Mouse (Mus musculus): Measurements from ENCODE around the gene Ubr4. TPM values are rescaled to one million over a fixed set of nuclear protein-coding genes. Genes with fewer than 3 reads are reported as not detected.

Ubr4 gene
- total RNA-seq, 1 experiment = 199 TPM

DNA sequence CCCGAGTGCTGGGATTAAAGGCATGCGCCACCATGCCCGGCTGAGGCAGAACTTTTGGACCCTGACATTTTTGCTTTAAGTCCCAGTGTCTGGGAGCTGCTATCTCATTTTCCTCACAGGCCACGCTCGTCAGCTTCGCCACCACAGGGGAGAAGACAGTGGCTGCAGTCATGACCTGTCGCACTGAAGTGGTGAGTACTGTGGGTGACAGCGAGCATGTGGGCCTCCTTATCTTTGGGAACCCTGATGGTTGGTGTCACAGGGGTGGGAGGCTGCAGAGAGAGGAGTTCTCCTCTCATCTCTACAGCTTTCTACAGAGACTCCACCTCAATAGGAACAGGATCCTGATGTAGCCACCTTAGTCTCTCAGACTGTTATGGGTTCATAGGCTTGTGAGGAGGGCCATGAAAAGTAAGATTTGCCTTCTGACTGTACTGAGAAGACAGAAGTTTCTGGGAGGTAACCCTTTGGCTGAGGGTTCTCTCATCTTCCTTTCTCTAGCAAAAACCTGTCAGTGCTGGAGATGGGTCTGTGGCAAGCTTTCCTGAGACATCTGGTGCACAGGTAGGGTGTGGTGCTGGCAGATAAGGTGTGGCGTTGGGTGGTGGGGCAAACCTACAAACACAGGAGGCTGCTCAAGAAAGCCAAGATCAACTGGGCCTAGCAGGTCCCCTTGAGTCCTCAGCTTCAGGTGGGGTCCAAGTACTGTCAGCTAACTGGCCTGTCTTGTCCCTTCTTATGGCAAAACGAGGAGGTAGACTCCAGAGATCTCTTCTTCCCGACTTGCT lies 8.5 kb downstream of the Ubr4 start:
- Histone ChIP-seq H3K9ac (ENCODE audit: insufficient read depth, low read depth, low read length, poor library complexity, severe bottlenecking) (no peak overlapping the region), H3K4me3 (ENCODE audit: insufficient read depth in 1 of 2, low read depth in 1 of 2, low read length in 2 of 2, poor library complexity in 1 of 2, severe bottlenecking in 1 of 2) (no peak overlapping the region), H3K4me1 (ENCODE audit: control insufficient read depth in 2 of 2, insufficient read depth in 2 of 2, low read length in 2 of 2, poor library complexity in 1 of 2) (no peaks in the 10 kb centered on the region), H3K36me3 (ENCODE audit: control insufficient read depth, insufficient read depth, low read length, poor library complexity, severe bottlenecking) (peaks cover 75% of the 10 kb centered on the region), H3K27ac (ENCODE audit: insufficient read depth, low read depth, low read length, poor library complexity, severe bottlenecking) (no peak overlapping the region), H3K9me3 (ENCODE audit: control insufficient read depth, insufficient read depth, low read depth, low read length) (no peaks in the 10 kb centered on the region)
- in situ Hi-C loops (cut with MboI; ENCODE audit: low sequenced_read_pairs in 2 of 2, unreplicated experiment in 2 of 2) = no loop called here
- no peak for DNase-seq (ENCODE audit: low read depth, low spot score)
- no peak for TF ChIP-seq MAFK (IDR thresholded peaks at IDR 0.05; ENCODE audit: insufficient read depth, low read depth, low read length)
- TF ChIP-seq CHD2 (IDR thresholded peaks at IDR 0.05; ENCODE audit: low read depth, low read length) = no peak
- TF ChIP-seq ZNF384 (IDR thresholded peaks at IDR 0.05; ENCODE audit: low read depth, low read length) = no peak
- TF ChIP-seq ZC3H11A (IDR thresholded peaks at IDR 0.05; ENCODE audit: borderline replicate concordance, low read depth, low read length) = no peak
- TF ChIP-seq HCFC1 (IDR thresholded peaks at IDR 0.05; ENCODE audit: borderline replicate concordance, insufficient read depth, low read length) = no peak

DNA sequence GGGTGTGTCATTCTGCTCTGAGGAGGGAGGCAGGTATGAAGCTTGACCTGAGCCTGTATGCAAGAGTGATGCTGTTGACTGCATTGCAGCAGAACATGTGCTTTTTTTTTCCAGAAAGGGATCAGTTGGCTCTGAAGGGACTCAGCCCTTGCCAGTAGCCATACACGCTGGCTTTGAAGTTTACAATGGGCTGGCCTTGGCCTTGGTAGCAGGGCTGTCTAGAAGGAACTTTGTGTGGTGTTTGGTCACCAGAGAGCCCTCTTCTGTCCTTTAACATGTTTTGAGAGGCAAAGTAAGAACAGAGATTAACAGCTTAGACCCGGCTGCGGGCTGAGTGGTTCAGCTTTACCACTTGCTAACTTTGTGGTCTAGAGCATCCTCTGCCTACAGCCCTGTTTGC lies 14.9 kb downstream of the Ubr4 start:
- Histone ChIP-seq H3K27ac (ENCODE audit: insufficient read depth, low read depth, low read length, poor library complexity, severe bottlenecking) (no peak overlapping the region), H3K36me3 (ENCODE audit: control insufficient read depth, insufficient read depth, low read length, poor library complexity, severe bottlenecking) (peaks cover 78% of the 10 kb centered on the region), H3K4me1 (ENCODE audit: control insufficient read depth in 2 of 2, insufficient read depth in 2 of 2, low read length in 2 of 2, poor library complexity in 1 of 2) (no peaks in the 10 kb centered on the region), H3K4me3 (ENCODE audit: insufficient read depth in 1 of 2, low read depth in 1 of 2, low read length in 2 of 2, poor library complexity in 1 of 2, severe bottlenecking in 1 of 2) (no peak overlapping the region), H3K9ac (ENCODE audit: insufficient read depth, low read depth, low read length, poor library complexity, severe bottlenecking) (no peak overlapping the region), H3K9me3 (ENCODE audit: control insufficient read depth, insufficient read depth, low read depth, low read length) (no peaks in the 10 kb centered on the region)
- DNase-seq (ENCODE audit: low read depth, low spot score) = no peak
- in situ Hi-C loops (cut with MboI; ENCODE audit: low sequenced_read_pairs in 2 of 2, unreplicated experiment in 2 of 2) = no loop called here
- TF ChIP-seq CHD2 (IDR thresholded peaks at IDR 0.05; ENCODE audit: low read depth, low read length) = no peak
- TF ChIP-seq ZNF384 (IDR thresholded peaks at IDR 0.05; ENCODE audit: low read depth, low read length) = no peak
- no peak for TF ChIP-seq HCFC1 (IDR thresholded peaks at IDR 0.05; ENCODE audit: borderline replicate concordance, insufficient read depth, low read length)
- TF ChIP-seq MAFK (IDR thresholded peaks at IDR 0.05; ENCODE audit: insufficient read depth, low read depth, low read length) = no peak
- no peak for TF ChIP-seq ZC3H11A (IDR thresholded peaks at IDR 0.05; ENCODE audit: borderline replicate concordance, low read depth, low read length)

DNA sequence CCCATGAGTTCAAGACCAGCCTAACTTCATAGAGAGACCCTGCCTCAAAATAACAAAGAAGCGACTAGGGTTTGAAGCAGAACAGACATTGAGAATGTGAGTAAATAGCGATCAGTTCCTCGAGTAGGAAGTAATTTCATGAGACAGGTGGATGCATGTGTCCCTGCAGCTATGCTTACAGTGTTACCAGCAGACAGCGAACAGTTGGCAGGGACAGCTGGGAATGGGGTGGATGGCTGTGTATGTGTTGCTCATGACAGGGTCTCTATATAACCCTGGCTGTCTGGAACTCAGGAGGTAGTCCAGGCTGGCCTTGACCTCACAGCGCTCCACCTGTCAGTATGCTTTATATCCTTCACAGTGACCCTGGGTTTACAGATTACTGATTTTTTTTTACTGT lies 15.6 kb downstream of the Ubr4 start:
- TF ChIP-seq HCFC1 (IDR thresholded peaks at IDR 0.05; ENCODE audit: borderline replicate concordance, insufficient read depth, low read length) (no peak), MAFK (IDR thresholded peaks at IDR 0.05; ENCODE audit: insufficient read depth, low read depth, low read length) (no peak)

DNA sequence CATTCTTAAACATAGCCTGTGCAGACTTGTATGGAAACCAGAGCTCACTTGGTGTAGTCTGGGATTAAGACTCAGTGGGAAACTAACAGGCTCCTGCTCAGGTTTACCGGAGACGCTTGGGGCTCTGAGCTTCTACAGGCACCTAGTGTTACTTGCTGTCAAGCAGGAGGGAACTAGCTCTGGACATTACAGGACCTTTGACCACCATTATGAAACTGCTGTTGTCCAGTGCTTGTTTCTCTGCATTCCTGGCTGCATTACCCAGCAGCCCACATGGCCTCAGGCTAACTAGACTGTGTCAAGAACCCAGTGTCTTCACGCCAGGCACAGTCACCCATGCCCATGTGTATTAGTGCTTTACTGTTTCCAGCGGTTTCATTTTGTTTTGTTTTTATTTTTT lies 20.7 kb downstream of the Ubr4 start:
- no peaks in the 10 kb centered on the region for H3K9me3 ChIP-seq (ENCODE audit: control insufficient read depth, insufficient read depth, low read depth, low read length)
- peaks cover 60% of the 10 kb centered on the region for H3K36me3 ChIP-seq (ENCODE audit: control insufficient read depth, insufficient read depth, low read length, poor library complexity, severe bottlenecking)
- no peak overlapping the region for H3K9ac ChIP-seq (ENCODE audit: insufficient read depth, low read depth, low read length, poor library complexity, severe bottlenecking)
- peaks cover 0 to 3% of the 10 kb centered on the region in 2 experiments; a peak in 2 of 4 replicates for H3K4me1 ChIP-seq (ENCODE audit: control insufficient read depth in 2 of 2, insufficient read depth in 2 of 2, low read length in 2 of 2, poor library complexity in 1 of 2)
- TF ChIP-seq MAFK (IDR thresholded peaks at IDR 0.05; ENCODE audit: insufficient read depth, low read depth, low read length) (no peak), ZC3H11A (IDR thresholded peaks at IDR 0.05; ENCODE audit: borderline replicate concordance, low read depth, low read length) (no peak), CHD2 (IDR thresholded peaks at IDR 0.05; ENCODE audit: low read depth, low read length) (no peak), HCFC1 (IDR thresholded peaks at IDR 0.05; ENCODE audit: borderline replicate concordance, insufficient read depth, low read length) (no peak), ZNF384 (IDR thresholded peaks at IDR 0.05; ENCODE audit: low read depth, low read length) (no peak)
- in situ Hi-C loops (cut with MboI; ENCODE audit: low sequenced_read_pairs in 2 of 2, unreplicated experiment in 2 of 2) = no loop called here
- no peak for DNase-seq (ENCODE audit: low read depth, low spot score)
- no peak overlapping the region for H3K4me3 ChIP-seq (ENCODE audit: insufficient read depth in 1 of 2, low read depth in 1 of 2, low read length in 2 of 2, poor library complexity in 1 of 2, severe bottlenecking in 1 of 2)
- peak overlapping the region; percentile 27; the same call in 1 of the 2 replicates for H3K27ac ChIP-seq (ENCODE audit: insufficient read depth, low read depth, low read length, poor library complexity, severe bottlenecking)

More for the DNA sequence above, 15.6 kb downstream of the Ubr4 start:
- Histone ChIP-seq H3K27ac (ENCODE audit: insufficient read depth, low read depth, low read length, poor library complexity, severe bottlenecking) (no peak overlapping the region), H3K4me3 (ENCODE audit: insufficient read depth in 1 of 2, low read depth in 1 of 2, low read length in 2 of 2, poor library complexity in 1 of 2, severe bottlenecking in 1 of 2) (no peak overlapping the region), H3K4me1 (ENCODE audit: control insufficient read depth in 2 of 2, insufficient read depth in 2 of 2, low read length in 2 of 2, poor library complexity in 1 of 2) (peaks cover 0 to under 1% of the 10 kb centered on the region in 2 experiments; a peak in 1 of 4 replicates), H3K9ac (ENCODE audit: insufficient read depth, low read depth, low read length, poor library complexity, severe bottlenecking) (no peak overlapping the region), H3K9me3 (ENCODE audit: control insufficient read depth, insufficient read depth, low read depth, low read length) (no peaks in the 10 kb centered on the region), H3K36me3 (ENCODE audit: control insufficient read depth, insufficient read depth, low read length, poor library complexity, severe bottlenecking) (peaks cover 75% of the 10 kb centered on the region)
- DNase-seq (ENCODE audit: low read depth, low spot score) = no peak
- in situ Hi-C loops (cut with MboI; ENCODE audit: low sequenced_read_pairs in 2 of 2, unreplicated experiment in 2 of 2) = no loop called here

Measured in ES-E14 (cell line).